Mouse (Mus musculus) heart, adult 8-10 months (tissue): ENCODE data around the gene Gabbr2. TPM values are rescaled to one million over a fixed set of nuclear protein-coding genes. Genes with fewer than 3 reads are reported as not detected.
A peak's percentile ranks its signal among the peaks of the same experiment; 100 is the strongest.

Source experiments
- DNase-seq: peaks from one replicate; pipeline ENCODE4 v3.0.0; 2022; ENCODE audit warnings: low spot score
- total RNA-seq, 4 experiments: library from RNA; stranded (reverse); gene quantifications; 2 replicates each; pipeline ENCODE4 v1.2.4; 2022

Gene Gabbr2
- total RNA-seq, 4 experiments from 2014 or later = 0.03 to 0.52 (median 0.18) TPM

DNA sequence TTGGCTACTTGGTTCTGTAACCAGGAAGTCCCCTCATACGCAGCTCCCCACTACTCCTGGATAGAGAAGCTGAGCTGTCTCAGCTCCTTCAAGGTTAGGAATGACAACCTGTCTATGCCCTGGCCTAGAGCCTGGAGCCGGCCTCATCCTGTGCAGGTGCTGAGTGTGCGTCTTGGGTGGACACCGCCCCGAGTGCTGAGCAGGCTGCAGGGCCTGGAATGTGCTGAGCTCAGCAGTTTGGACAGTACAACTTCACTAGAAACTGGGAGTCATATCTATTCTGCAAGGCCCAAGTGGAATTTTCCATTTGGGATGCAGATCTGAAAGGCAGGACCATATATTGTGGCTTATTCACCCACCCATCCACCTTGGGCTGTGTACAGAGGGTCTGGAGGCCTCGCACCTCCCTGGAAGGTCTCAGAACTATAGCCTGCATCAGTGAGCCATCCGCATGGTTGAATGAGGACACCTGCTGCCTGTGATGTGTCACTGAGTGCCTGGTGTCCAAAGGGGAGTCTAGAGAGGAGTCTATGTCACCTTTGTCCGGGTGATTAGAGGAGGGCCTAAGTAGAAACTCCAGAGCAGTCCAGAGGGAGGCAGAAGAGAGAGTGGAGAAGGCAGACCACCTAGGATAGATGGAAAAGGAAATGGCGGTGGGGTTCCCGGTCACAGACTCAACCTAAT lies 165.7 kb downstream of the Gabbr2 start:
- DNase-seq = no peak

GRCm38 (mm10) chr4:46823738-46824137 lies 167.9 kb downstream of the Gabbr2 start:
- DNase-seq = no peak

DNA sequence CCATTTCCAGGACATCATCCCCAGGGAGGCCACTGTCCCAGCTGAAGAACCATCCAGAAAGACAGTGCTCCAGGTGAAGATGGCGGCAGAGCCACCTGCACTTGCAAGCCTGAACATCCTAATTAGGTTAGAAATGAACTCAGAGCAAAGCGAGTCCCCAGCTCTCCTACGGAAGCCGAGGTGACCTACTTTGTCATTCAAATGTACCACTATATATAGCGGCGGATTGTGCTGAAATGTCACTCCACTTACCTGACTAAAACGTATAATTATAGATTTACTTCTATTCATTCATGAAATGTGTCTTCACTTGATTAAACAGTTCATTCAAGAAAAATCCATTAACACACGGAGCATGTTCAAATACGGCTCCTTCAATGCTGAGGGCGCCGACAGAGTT lies 170.0 kb downstream of the Gabbr2 start:
- DNase-seq = no peak

GRCm38 (mm10) chr4:46814954-46815353 lies 176.7 kb downstream of the Gabbr2 start:
- no peak for DNase-seq

GRCm38 (mm10) chr4:46814236-46814635 lies 177.4 kb downstream of the Gabbr2 start:
- peak; percentile 16 for DNase-seq

GRCm38 (mm10) chr4:46811165-46811564 lies 180.5 kb downstream of the Gabbr2 start:
- DNase-seq = no peak

- no peak for DNase-seq
Observed at GRCm38 (mm10) chr4:46806876-46807275, 184.8 kb downstream of the Gabbr2 start.

DNA sequence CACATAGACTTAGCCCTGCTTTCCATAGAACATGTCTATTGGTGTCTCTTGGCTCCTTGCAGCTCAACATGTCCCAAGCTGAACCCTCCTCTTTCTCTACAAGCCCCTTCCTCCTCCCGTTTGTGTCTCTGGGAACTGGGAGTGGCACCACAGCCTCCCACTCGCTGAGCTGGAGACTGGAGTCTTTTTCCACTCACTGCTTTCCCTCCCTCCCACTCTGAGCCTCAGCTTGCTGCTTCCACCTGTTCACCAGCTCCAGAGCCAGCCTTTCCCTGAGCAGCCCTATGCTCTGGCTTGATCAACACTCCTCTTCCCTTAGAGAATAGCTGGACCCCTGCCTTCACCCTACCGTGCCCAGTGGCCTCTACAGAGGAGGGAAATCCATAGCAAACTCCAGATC lies 185.8 kb downstream of the Gabbr2 start:
- no peak for DNase-seq

- DNase-seq = no peak
Observed at GRCm38 (mm10) chr4:46802386-46802785, 189.3 kb downstream of the Gabbr2 start.

DNA sequence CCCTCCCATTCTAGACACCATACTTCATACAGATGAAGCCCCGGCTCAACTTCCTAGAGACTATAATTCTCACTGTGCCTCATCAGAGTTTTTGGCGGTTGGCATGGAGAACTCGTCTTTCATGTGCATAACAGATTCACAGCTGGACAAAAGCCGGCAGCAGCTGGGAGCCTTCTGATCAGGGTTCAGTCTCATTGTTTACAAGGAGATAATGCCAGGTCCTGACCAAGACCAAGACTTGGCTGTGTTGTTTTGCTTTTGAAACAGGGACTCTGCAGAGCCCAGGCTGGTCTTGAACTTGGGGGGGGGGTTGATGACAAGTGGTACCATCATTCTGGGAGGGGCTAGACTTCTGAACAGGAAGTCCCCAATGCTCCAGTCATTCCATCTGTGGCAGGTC lies 191.8 kb downstream of the Gabbr2 start:
- DNase-seq = no peak

DNA sequence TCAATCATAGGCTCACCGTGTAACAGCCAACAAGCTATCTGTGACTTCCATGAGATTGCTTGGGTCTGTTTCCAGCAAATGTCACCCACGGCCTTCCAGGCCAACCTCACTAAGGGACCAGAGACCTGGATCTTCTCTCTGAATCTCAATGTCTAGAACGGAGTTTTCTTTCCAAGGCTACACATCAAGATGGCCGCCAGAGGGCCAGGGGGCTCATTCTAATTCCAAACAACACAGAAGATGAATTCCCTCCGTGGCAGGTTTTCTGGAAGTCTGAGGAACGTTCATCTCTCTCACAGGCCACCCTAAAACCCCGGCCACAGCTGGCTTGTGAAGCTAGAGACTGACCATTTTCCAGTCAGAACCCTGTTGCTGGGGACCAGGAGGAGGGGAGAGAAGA lies 196.0 kb downstream of the Gabbr2 start:
- no peak for DNase-seq

- no peak for DNase-seq
Observed at GRCm38 (mm10) chr4:46794583-46794982, 197.1 kb downstream of the Gabbr2 start.

DNA sequence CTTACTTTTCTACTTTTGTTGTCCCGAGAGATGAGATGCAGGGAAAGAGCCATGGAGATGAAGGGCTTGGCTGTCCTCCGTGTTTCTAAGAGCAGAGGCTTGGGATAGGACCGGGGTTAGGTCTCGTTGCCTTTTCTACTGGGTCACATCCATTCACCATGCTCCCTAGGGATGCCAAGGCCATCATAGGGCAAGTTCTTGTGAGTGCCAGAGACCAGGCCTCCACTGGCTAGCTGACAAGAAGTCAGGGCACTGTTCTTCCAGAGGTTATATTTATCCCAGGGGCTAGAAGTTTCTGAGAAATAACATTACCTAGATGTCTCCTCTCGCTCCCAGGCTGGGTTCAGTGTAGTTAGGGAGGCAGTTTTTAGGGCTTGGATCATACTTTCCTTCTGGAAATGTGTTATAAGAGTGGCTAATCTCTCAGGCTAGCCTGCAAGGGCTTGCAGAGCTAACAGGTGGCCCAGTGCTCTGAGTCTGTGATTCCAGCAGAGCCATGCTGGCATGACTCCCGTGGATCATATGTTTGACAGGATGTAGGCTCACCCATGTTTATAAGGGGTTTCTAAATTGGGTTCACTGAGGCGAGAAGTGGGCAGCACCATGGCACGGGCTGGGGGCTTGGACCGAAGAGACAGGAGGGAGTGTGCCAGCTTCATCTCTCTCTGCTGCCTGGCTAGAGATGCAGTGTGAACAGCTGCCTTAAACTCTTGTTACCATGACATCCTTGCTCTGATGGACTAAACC lies 199.2 kb downstream of the Gabbr2 start:
- DNase-seq = peak; percentile 21

GRCm38 (mm10) chr4:46791268-46791951 lies 200.3 kb downstream of the Gabbr2 start:
- no peak for DNase-seq

GRCm38 (mm10) chr4:46790609-46791267 lies 200.9 kb downstream of the Gabbr2 start:
- no peak for DNase-seq

DNA sequence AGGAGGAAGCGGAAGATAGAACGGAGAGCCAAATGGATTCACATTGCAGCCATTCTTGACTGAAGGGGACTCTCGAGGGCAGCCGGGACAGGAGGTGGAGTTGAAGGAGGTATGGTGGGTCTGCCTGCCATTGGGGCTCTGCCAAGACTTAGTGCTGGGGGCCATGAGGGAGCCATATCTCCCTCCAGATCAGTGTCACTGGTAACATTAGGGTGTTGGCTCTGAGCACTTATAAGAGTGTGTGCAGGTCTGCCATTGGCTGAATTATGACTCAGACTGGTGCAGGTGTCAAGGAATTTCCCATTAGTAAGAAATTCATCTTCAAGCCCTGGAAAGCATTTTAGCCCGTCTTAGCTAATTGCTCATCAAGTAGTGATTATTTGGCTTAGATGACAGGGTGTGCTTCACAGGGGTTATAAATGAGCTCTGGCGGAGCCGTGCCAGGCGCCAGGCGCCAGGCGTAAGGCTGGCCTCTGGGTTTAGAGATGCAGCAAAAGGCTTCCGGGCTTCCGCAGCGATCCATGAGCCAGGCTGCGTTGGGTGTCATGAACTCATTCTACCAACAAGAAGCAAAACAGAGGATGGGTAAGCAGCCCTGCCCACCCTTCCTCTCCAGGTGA lies 207.1 kb downstream of the Gabbr2 start:
- DNase-seq = no peak

DNA sequence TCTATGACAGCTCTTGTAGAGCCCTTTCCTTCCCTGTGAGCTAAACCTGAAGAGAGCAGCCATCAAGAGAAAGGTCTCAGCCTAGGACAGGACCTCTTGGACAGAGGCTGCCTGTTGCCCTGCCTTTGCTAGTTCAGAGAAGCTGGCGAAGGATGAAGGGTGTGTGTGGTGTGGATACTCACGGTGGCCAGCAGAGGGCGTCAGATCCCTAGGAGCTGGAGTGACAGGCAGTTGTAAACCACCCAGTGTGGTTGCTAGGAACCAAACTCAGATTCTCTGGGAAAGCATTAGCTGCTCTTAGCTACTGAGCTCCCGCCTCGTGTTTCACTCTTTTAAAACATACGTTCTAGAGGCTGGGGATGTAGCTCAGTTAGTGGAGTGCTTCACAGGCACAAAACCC lies 210.6 kb downstream of the Gabbr2 start:
- no peak for DNase-seq

- DNase-seq = no peak
Observed at GRCm38 (mm10) chr4:46775959-46776358, 215.7 kb downstream of the Gabbr2 start.

- no peak for DNase-seq
Observed at GRCm38 (mm10) chr4:46774652-46775051, 217.0 kb downstream of the Gabbr2 start.

DNA sequence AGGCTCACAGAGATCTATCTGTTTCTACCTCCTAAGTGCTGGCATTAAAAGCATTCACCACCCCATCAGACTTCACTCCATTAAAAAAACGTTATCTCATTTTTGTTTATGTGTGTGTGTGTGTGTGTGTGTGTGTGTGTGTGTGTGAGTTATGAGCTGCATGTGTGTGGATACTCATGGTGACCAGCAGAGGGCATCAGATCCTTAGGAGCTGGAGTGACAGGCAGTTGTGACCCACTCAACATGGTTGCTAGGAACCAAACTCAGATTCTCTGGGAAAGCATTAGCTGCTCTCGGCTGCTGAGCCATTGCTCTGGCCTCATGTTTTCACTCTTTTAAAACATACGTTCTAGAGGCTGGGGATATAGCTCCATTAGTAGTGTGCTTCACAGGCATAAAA lies 218.4 kb downstream of the Gabbr2 start:
- no peak for DNase-seq

DNA sequence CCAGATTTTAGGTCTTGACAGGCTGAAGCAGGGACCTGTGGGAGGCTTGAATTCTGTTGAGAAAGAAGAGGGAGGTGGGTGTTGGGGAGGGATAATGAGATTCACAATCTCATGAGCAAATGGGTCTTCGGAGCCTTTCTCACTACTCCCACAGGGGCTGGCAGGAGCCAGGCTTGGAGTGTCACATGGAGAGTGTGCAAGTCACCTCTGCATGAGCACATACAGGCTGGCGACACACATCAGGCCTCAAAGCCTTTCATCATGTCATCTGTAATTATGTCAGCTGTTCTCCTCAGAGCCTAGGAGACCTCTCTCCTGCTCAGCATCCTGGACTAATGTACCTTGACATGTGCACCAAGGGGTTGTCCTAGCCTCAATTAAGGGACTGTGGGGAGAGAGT lies 219.1 kb downstream of the Gabbr2 start:
- no peak for DNase-seq

DNA sequence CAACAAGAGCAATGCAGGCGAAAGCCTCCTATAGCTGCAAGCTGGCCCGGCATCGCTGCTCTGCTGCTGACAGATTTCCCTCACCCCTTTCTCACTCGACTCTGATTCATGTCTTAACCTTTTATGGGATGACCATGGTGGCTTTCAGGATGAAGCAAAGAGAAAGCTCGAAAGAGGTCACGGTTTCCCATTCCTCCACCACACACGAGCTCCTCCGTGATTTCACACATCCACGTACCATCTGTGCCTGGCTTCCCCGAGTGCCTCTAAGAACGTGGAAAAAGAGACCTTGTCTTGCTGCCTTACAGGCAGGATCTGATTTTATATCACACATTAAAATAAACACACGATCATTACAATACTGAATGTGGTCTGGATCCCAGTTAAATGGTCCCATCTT lies 220.6 kb downstream of the Gabbr2 start:
- DNase-seq = no peak
